Mouse (Mus musculus) C2C12 (cell line): ENCODE data around the gene Phc1. TPM values are rescaled to one million over a fixed set of nuclear protein-coding genes. Genes with fewer than 3 reads are reported as not detected.

Experiments used
- H3K27me3 ChIP-seq: one replicate; pipeline ENCODE4 v1.6.1; 2011; ENCODE audit not compliant: control insufficient read depth, insufficient read depth, insufficient read length
- H3K36me3 ChIP-seq: one replicate; pipeline ENCODE4 v1.6.1; 2011; ENCODE audit not compliant: control insufficient read depth, insufficient read depth
- H3K4me3 ChIP-seq: one replicate; pipeline ENCODE4 v1.5.1; 2011; ENCODE audit warnings: mild to moderate bottlenecking, control low read depth; ENCODE audit not compliant: poor library complexity, insufficient read depth, severe bottlenecking
- H3K79me2 ChIP-seq: one replicate; pipeline ENCODE4 v1.6.1; 2011; ENCODE audit not compliant: control insufficient read depth, insufficient read depth
- H3K79me3 ChIP-seq: one replicate; pipeline ENCODE4 v1.6.1; 2011; ENCODE audit warnings: low read depth, control low read depth
- H3ac ChIP-seq: one replicate; pipeline ENCODE3; 2011; ENCODE audit warnings: low read depth; ENCODE audit not compliant: control insufficient read depth, insufficient read length
- CEBPB ChIP-seq: IDR thresholded peaks from one replicate; pipeline ENCODE4 v1.6.1; 2011; ENCODE audit warnings: low read depth, mild to moderate bottlenecking, control low read depth, moderate library complexity
- CTCF ChIP-seq: IDR thresholded peaks from one replicate; pipeline ENCODE4 v1.5.1; 2011; ENCODE audit not compliant: control insufficient read depth, insufficient read depth, insufficient read length
- FOSL1 ChIP-seq: IDR thresholded peaks from one replicate; pipeline ENCODE4 v1.8.0; 2011; ENCODE audit warnings: mild to moderate bottlenecking, low read length; ENCODE audit not compliant: poor library complexity, insufficient read depth, severe bottlenecking
- MAX ChIP-seq: IDR thresholded peaks from one replicate; pipeline ENCODE4 v1.6.1; 2011; ENCODE audit warnings: mild to moderate bottlenecking, control low read depth
- MYOD1 ChIP-seq: IDR thresholded peaks from one replicate; pipeline ENCODE4 v1.6.1; 2011; ENCODE audit warnings: low read depth; ENCODE audit not compliant: control insufficient read depth, insufficient read length
- MYOG ChIP-seq: IDR thresholded peaks from one replicate; pipeline ENCODE4 v1.6.1; 2011; ENCODE audit not compliant: control insufficient read depth, insufficient read length; ENCODE audit errors: extremely low read depth
- USF1 ChIP-seq: IDR thresholded peaks from one replicate; pipeline ENCODE4 v1.6.1; 2011; ENCODE audit warnings: low read depth, mild to moderate bottlenecking, control low read depth, moderate library complexity
- polyA plus RNA-seq: library from polyadenylated mRNA; unstranded; fragments of >200 nt; fragmentation: generic; extraction: Trizol; gene quantifications from one replicate; pipeline ENCODE4 v1.2.1, GENCODE M21; 2012; ENCODE audit warnings: missing spikeins

Gene Phc1
- polyA plus RNA-seq, 1 experiment, result 17.6 TPM

DNA sequence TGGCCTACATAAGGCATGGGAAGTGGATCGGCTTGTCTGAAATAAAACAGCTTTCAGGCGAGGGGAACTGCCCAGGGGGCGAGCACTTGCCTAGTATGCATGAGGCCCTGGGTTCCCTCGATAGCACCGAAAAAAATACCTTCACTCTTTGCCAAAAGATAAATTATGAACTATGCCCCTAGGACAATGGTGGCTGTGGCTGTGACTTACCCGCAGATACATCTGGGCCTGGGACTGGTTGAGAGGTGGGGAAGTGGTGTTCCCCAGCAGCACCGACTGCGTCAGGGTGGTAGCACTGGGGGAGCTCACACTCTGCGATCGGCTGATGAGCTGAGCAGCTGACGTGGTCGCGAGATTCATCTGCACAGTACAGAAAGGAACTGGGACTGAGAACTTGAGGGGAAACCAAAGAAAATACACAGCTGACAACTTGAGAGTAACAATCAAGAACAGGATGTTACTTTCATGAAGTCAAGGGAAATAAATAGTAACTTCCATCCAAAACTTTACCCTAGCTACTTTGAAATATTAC, 7.2 kb downstream of the Phc1 start:
- peaks cover 1% of the 10 kb centered on the region for H3K79me3 ChIP-seq
- H3K79me2 ChIP-seq, result no peaks in the 10 kb centered on the region
- H3K4me3 ChIP-seq, result no peak overlapping the region
- no peak overlapping the region for H3ac ChIP-seq
- TF ChIP-seq CTCF (no peak), MAX (no peak), CEBPB (no peak), FOSL1 (no peak), MYOG (no peak), USF1 (no peak), MYOD1 (no peak)
- H3K27me3 ChIP-seq, result no peaks in the 10 kb centered on the region
- peaks cover 15% of the 10 kb centered on the region for H3K36me3 ChIP-seq

DNA sequence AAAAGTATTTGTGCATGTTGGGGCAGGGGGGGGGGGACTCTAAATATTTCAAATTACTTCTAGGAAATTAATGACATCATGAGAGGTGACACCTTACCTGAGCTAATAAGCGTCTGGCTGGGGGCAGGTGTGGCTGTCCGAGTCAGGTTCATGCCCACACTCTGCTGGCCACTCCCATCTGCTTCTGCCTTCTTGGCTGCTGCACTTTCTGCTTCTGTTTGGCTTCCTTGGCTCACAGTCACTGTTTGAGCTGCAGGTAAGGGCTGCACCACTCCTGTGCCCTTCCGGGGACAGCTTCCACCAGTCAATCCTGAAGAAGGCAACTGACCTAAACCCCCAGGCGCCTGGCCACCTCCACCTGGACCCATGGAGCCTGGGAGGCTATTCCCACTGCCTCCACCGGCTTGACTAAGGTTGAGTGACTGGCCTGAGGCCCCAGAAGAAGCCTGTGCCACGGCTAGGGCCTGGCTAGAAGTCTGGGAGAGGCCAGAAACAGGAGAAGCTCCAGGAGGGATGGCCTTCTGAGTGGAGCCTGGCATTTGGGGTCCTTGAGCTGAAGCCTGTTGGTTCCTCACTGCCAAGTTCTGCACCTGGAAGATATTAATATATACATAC, 14.9 kb downstream of the Phc1 start:
- Histone ChIP-seq H3K27me3 (no peaks in the 10 kb centered on the region), H3K36me3 (peaks cover 13% of the 10 kb centered on the region), H3K79me3 (no peaks in the 10 kb centered on the region), H3K4me3 (no peak overlapping the region), H3K79me2 (no peaks in the 10 kb centered on the region), H3ac (no peak overlapping the region)
- TF ChIP-seq MAX (no peak), CEBPB (no peak), CTCF (no peak), FOSL1 (no peak), MYOD1 (no peak), USF1 (no peak), MYOG (no peak)

DNA sequence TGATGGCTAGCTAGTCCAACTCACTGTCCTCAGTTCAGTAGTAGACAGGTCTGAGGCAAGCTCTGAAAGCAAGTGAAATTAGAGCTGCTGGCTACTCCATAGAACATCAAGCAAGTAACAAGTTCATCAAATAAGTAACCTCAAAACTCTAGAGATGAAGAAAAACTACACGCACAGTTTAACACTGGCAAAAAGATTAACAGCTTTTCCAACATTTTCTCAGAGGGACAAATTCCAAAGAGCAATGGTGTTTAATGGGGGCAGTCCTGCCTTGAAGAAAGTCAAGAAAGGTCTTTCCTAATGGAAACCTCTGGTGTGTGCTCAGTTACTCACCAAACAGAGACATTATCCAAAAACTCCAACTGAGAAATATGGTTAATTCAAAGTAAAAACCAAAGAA, 21.6 kb downstream of the Phc1 start:
- no peak for TF ChIP-seq FOSL1
- no peak for TF ChIP-seq MAX
- TF ChIP-seq CTCF, result no peak
- no peak for TF ChIP-seq MYOD1
- TF ChIP-seq MYOG, result no peak
- TF ChIP-seq USF1, result no peak
- TF ChIP-seq CEBPB, result no peak
- H3K27me3 ChIP-seq, result no peaks in the 10 kb centered on the region
- H3K36me3 ChIP-seq, result peaks cover 70% of the 10 kb centered on the region
- no peak overlapping the region for H3ac ChIP-seq
- no peak overlapping the region for H3K4me3 ChIP-seq
- H3K79me2 ChIP-seq, result no peaks in the 10 kb centered on the region
- no peaks in the 10 kb centered on the region for H3K79me3 ChIP-seq

DNA sequence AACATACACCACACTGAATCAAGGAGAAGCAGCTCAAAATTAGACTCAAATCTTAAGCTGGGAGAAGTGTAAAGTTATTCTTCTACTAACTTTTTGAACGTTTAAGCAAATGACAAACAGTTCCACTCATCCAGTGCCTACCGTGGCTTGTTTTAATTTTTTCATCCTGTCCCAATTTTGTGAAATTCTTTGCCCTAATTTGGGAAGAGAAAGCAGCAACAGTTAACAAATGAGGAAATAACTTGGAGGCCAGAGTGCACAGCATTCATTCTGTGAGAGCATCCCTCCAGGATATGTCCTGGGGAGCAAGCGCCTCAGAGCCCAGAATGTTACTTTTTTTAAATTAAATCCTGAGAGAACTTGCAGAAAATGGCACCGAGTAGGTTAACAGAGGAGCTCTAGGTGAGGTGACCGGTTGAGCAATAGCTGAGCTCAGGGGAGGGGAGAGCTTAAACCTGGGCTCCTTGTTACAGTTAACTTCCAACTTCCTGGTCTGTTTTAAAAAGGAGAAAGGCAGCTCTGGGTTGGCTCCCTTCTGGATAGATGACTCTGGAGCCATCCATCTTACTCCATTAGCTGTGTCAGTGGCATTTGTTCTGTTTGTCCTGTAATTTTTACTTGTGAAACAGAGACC, 30.1 kb downstream of the Phc1 start:
- Histone ChIP-seq H3K79me3 (peaks cover 31% of the 10 kb centered on the region), H3K4me3 (peak overlapping the region; percentile 96), H3ac (peak overlapping the region; percentile 81), H3K79me2 (peaks cover 36% of the 10 kb centered on the region), H3K27me3 (no peaks in the 10 kb centered on the region), H3K36me3 (peaks cover 46% of the 10 kb centered on the region)
- TF ChIP-seq MYOG (no peak), CEBPB (no peak), FOSL1 (no peak), USF1 (no peak), MYOD1 (no peak), MAX (no peak), CTCF (no peak)

DNA sequence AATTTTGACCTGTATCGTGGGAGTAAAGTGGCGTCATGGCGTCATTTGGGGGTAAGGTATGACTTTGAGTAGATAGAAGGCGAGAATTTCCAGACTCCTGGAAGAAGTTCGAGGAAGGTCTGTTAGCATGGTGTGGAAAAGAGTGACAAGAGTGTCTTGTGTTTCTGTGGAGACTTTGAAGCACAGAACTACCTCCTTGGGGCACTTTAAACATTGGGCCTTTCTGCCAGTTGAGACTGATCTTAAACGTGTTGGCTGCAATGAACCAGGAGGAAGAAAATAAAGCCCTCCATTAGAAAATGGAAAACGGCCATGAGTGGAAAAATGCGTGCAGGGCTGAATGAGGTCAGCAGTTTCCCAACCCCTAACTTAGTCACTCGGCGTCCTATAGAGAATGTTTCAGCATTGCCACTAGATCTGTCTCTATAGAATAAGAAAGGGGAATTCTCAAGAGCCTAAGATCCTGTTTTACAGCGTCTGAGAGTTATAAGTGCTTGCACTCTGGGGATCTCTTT, 30.9 kb downstream of the Phc1 start:
- Histone ChIP-seq H3ac (peak overlapping the region; percentile 81), H3K79me2 (peaks cover 36% of the 10 kb centered on the region), H3K36me3 (peaks cover 38% of the 10 kb centered on the region), H3K4me3 (peak overlapping the region; percentile 96), H3K27me3 (no peaks in the 10 kb centered on the region), H3K79me3 (peaks cover 31% of the 10 kb centered on the region)
- TF ChIP-seq MAX (no peak), FOSL1 (no peak)
